Mouse (Mus musculus): Measurements from ENCODE around the gene Gbgt1. TPM values are rescaled to one million over a fixed set of nuclear protein-coding genes. Genes with fewer than 3 reads are reported as not detected.
"Not testable (repeated sequence)": the region's sequence is repeated elsewhere in the genome, so short reads cannot be mapped to it uniquely, and the experiment has no call there.

The Gbgt1 gene
- total RNA-seq, 2 experiments from 2014 or later = 1.5 to 2.1 TPM

DNA sequence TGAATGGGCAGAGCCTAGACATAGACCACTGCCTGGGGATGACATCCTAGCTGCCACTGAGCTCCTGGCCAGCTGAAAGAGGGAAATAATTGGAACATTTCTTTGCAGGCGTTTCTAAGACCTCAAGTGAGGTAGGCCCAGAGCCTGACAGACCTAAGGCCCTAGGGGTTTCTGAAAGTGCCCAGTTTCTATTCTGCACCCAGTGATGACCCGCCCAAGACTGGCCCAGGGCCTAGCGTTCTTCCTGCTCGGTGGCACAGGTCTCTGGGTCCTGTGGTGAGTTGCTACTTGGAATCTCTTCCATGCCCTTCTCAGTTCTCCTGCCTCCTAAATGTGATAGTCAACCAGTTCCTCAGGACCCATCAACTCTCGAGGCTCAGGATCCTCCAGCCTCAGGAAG lies 870 bp downstream of the Gbgt1 start:
- no peak for DNase-seq (ENCODE audit: extremely low spot score in 1 of 2, low spot score in 1 of 2)

DNA sequence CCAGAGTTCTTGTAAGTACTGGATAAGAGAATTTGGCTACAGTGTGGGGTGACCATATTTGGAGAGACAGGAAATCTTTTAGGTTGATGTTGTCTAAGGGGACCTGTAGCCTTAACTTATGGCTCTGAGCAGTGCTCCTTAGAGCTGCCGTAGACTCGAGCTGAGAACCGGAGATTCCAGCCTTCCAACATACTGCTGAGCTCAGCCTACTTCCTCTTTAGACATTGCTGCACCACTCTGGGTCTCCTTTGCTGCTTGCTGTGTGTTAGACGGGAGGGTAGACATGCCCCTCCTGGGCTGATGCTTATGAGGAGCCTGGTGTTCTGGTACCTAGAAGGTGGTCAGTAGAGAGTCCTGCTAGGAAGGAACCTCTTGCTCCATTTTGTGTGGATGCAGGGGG lies 1.7 kb downstream of the Gbgt1 start:
- no peak for DNase-seq (ENCODE audit: extremely low spot score in 1 of 2, low spot score in 1 of 2)

DNA sequence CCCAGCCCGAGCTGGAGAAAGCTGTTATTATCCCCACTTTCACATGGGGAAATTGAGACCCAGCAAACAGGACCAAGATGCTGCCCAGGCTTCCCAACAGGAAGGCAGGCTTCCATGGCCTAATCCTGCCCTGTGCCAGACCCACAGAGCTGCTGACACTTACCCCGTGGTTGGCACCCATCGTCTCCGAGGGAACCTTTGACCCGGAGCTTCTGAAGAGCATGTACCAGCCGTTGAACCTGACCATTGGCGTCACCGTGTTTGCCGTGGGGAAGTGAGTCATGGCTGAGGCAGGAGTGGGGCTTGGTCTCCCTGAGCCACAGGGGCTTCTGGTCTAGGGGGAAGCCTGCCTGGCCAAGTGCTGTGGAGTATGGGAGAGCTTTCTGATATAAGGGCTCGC lies 6.3 kb downstream of the Gbgt1 start:
- no peak for DNase-seq (ENCODE audit: extremely low spot score in 1 of 2, low spot score in 1 of 2)

DNA sequence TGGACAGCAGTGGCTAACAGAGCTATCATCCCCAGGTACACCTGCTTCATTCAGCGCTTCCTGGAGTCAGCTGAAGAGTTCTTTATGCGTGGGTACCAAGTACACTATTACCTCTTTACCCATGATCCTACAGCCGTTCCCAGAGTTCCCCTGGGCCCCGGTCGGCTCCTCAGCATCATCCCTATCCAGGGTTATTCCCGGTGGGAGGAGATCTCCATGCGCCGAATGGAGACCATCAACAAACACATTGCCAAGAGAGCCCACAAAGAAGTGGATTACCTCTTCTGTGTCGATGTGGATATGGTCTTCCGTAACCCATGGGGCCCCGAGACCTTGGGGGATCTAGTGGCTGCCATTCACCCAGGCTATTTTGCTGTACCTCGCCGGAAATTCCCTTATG lies 8.0 kb downstream of the Gbgt1 start:
- no peak for DNase-seq (ENCODE audit: extremely low spot score in 1 of 2, low spot score in 1 of 2)

DNA sequence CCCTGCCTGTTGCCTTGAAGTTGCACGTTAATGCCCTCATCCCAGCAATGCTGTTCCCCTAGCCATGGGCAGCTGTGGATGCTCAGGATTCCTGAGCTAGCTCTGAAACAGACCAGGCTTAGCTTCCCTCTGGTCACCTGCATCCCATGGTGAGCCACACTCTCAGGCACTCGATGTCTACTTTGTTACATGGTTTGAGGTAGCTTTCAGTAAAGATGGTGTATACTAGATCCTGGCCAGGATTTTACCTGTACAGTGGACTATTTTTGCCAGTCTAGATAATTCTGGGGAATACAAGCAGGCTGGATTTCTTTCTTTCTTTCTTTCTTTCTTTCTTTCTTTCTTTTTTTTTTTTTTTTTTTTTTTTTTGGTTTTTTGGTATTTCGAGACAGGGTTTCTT lies 9.1 kb downstream of the Gbgt1 start, which contains the start of gene Gm10134:
Gm10134 (plus strand) TSS at position 301 of the 400 bp plus-strand sequence.
- DNase-seq (ENCODE audit: extremely low spot score in 1 of 2, low spot score in 1 of 2) = no peak

DNA sequence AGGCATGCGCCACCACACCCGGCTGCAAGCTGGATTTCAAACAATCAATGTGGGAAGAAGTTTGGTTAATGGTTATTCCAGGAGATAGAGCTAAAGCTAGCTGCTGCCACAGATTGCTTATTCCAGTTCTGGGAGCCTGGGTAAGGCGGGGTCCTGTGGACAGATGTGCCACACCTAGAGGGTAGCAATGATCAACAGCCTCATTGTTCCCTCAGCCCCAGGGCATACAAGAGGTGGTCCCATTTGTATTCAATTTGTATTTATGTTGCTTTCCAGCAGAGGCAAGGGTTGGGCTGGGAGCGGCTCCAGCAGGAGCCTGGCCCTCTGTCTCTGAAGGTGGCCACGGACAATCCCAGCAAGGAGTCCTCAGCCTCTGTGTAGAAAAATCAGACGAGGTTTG lies 9.6 kb downstream of the Gbgt1 start:
- no peak for DNase-seq (ENCODE audit: extremely low spot score in 1 of 2, low spot score in 1 of 2)

DNA sequence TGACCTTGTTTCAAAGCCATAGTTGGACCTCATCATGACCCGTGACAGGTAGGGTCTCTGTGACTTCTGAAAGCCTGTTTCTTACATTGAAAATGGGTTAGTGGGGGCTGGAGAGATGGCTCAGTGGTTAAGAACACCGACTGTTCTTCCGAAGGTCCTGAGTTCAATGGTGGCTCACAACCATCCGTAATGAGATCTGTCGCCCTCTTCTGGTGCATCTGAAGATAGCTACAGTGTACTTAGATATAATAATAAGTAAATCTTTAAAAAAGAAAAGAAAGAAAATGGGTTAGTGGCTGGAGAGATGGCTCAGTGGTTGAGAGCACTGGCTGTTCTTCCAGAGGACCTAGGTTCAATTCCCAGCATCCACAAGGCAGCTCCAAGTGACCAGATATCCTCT lies 14.9 kb downstream of the Gbgt1 start:
- not testable (repeated sequence) for DNase-seq (ENCODE audit: extremely low spot score in 1 of 2, low spot score in 1 of 2)

DNA sequence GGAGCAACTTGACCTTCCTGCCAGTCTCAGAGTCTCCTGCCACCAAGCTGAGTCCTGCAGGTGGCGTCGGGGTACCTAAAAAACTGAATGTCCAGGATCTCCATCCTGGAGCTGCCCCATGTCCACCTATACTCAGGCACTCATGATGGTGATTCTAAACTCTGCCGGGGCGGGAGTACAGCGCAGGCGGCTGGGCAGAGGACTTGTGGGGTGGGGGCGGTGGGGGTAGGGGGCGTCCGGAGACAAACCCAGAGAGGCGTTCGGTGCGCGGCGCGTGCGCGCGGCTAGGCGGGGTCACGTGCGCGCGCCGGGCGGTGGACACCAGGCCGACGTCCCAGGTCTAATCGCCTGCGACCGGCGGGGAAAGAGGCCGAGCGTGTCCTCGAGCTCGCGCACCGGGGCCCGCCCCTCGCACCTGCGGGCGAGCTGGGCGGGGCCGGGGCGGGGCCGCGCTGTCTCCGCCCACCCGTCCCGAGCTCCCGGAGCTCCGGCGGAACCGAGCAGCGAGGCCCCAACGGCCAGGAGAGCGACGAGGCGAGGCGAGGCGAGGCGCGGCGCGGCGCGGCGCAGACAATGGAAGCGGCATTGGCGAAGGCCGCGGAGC lies 16.2 kb downstream of the Gbgt1 start, which contains the start of gene Ralgds:
Ralgds (plus strand) TSS at position 328 of the 604 bp plus-strand sequence.
- no peak for DNase-seq (ENCODE audit: extremely low spot score in 1 of 2, low spot score in 1 of 2)

DNA sequence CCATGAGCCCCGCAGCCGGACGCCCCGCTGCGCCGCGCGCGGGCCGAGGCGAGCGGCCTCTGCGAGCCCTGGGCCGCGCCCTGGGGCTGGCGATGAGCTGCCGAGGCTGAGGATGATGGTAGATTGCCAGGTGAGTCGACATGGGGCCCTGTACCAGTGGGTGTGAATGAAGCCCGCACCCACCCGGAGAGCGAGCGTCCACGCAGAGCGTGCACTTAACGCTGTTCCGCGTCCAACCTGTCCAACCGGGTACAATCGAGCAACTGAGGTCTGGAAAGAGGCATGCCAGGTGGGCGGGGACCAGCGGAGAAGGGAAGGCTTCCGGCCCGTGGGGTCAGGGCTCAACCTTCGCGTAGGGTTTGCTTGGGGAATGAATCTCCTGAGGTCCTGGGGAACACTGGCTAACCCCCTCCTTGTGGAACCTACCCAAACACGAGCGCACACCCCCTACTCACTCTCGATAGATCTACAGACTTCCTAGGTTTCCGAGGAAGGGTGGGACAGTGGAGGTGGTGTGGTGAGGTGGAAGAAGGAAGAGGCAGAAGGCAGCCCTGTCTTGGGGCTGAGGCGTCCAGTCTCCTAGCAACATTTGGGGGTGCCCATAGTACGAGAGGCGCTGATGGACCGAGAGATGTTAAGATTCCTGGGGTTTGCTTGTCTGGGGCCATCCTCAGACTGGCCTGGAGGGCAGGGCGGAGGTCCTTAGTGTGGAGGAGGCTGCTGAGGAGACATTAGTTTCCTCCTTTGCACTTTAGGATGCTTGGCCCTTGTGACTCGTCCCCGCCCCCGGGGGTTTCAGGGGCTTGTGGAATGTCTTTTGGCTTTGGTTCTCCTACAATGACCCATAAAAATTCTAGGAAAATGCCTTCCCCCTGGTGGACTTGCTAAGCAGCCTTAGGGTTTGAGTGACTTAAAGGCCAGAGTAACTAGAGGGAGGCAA lies 17.0 kb downstream of the Gbgt1 start:
- no peak for DNase-seq (ENCODE audit: extremely low spot score in 1 of 2, low spot score in 1 of 2)

DNA sequence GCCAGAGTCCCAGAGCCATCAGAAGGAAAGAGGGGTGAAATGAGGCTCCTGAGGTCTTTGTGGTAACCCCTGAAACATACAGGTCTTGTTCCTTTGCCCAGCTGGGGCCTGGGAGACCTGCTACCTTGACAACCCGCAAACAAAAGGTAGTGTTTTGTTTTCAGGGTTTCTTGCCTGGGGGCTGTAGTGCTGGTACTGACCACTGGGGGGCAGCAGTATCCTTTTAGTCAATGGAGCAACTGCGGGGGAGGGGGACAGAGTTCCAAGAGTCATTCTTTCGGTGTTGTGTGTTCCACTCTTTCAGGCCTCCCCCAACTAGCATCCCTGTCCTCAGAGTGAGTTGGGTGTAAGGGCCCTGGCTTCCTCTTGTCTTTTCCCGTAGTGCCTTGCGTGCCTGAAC lies 17.8 kb downstream of the Gbgt1 start:
- peak; percentile 85 to 97 for DNase-seq (ENCODE audit: extremely low spot score in 1 of 2, low spot score in 1 of 2)

DNA sequence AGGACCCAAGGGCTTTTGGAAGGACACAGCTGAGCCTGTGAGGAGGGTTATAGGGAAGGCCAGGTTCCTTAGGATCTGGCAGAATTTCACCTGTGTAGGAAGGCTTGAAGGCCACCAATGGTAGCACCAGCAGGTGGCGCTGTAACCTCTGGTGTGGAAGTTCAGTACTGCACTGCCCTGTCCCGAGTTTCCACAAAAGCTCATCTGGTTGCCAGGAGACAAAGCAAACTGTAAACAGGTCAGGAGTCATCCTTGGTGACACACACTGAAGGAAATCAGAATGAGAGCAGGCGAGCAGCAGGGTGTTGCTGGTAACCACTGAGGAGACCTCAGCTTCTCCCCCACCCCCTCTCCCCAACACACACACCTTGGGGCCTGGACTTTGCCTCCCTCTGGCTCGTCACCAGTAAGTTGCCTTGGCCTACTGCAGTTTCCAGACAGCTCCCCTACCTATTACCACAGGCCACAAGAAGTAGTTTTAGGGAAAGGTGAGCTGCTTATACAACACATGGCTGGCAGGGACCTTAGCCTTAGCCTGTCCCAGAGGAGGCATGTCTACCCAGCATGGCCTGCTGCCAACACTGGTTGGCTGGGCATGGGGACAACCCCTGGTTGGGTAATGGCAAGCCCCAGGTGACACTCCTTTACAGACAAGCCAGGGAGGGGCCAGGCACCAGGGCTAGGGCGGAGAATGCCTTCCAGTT lies 20.7 kb downstream of the Gbgt1 start:
- DNase-seq (ENCODE audit: extremely low spot score in 1 of 2, low spot score in 1 of 2) = peak in 1 of 2 experiments; percentile 73

DNA sequence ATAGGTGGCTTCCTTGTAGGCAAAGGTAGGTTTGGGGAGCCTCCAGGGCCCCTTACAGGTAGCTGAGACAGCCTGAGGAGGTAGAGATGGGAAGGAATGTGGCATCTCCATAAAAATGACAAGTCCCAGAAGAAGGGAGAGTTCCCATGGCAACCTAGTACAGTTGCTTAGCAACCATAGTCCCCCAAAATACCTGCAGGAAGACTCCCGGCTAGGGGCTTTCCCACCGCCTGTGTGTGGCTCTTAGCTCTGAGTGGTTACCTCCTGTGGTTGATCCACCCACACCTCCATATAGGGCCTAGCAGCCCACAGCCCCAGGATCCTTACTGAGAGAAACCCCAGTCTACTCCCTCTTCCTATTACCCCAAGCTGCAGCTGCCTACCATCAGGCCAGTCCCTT lies 21.5 kb downstream of the Gbgt1 start:
- DNase-seq (ENCODE audit: extremely low spot score in 1 of 2, low spot score in 1 of 2) = no peak

DNA sequence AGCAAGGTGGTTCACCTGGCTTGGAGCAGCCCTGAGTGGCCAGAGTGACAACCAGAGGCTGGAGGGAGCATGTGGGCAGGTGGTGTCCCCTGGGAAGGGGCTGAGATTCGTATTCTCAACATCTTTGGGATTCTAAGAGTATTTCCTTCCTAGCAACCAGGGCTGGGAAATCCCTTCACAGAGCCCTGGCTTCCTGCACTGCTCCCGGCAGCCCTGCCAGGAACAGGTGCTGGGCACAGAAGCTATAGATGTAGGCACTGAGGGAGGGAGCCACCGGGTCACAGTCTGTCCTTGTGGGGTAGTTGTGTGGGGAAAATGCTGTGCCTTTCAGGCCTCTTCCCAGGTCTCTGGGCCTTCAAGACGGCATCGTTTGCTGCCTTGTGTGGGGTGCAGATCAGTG lies 23.9 kb downstream of the Gbgt1 start:
- DNase-seq (ENCODE audit: extremely low spot score in 1 of 2, low spot score in 1 of 2) = no peak

DNA sequence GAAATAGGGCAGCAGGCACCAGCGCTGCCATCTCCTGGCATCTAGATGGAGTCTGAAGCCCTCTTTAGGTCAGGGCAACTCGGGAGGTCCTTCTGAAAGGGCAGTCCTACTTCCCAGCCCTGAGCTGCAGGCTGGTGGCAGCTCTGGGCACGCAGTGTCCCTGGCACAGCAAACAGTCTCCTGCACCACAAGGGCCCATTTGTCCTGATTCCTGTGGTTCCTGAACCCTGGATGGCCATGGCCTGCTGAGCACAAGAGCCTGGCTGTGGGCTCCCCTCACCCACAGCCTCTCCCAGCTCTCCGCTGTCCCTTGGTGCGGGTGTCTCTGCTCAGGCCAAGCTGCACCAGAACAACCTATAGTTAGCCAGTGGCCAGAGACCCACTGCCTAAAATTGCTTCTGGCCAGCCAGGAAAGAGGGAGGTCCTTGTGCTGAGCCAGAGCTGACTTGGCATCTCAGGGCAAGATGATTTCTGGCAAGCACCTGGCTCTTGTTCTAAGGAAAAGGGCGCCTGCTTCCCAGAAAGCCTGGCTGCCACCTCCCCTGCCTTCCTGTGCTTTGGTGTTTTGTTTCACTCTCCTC lies 25.0 kb downstream of the Gbgt1 start:
- no peak for DNase-seq (ENCODE audit: extremely low spot score in 1 of 2, low spot score in 1 of 2)

DNA sequence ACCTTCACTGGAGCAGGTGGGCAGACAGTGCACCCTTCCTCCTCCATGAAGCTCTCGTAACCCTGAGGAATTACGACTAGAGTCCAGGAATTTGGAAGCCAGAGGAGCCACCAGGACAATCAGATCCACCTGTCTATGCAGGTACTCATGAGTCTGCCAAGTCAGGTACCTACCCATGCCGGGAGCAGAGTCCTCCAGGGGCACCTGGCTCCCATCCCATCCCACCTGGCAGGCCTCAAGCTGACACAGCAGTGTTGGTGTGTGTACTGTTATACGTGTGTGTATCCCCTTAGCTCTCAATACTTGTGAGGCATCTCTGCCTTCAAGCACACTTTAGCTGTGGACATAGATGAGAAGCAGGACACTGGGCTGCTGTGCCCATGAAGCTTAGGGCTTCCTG lies 25.5 kb downstream of the Gbgt1 start:
- no peak for DNase-seq (ENCODE audit: extremely low spot score in 1 of 2, low spot score in 1 of 2)

DNA sequence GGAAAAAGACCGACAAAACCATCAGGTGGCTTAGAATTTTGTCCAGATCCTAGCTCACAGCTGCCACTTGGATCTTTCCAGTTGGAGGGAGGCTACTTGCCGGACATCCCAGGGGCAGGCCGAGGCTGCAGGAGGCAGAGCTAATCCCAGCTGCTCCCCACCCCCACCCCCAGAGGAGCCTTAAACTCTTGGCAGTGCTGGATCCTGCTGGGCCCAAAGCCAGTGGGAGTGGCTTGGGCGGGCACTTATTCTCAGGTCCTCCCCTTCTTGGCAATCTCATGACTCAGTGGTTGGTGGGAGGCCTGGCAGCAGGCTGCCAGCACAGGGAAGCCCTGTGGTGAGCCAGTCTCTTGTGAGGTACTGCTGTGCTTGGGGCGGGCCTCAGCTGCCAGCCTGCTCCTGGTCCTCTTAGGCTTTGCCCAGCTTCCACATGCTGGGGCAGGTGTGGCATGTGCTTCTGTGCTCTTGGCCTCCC lies 27.0 kb downstream of the Gbgt1 start:
- peak; percentile 74 to 82 for DNase-seq (ENCODE audit: extremely low spot score in 1 of 2, low spot score in 1 of 2)

DNA sequence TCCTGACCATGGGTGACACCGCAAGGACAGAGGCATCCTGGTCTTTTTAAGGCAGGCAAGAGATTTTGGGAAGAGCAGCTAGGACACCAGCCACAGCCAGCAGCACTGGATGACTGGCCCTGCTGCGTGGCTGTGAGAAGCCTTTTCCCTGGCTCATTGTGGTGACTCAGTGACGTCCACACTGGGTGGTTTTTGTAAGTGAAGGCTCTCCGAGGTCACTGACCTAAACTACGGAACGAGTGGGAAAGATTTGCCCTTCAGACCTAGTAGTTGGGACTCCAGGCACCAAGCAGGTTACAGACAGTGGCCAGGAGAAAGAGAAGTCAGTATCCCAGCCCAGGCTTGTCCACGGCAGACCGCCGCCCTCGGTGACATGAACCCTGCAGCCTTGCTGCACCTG lies 27.7 kb downstream of the Gbgt1 start:
- no peak for DNase-seq (ENCODE audit: extremely low spot score in 1 of 2, low spot score in 1 of 2)

DNA sequence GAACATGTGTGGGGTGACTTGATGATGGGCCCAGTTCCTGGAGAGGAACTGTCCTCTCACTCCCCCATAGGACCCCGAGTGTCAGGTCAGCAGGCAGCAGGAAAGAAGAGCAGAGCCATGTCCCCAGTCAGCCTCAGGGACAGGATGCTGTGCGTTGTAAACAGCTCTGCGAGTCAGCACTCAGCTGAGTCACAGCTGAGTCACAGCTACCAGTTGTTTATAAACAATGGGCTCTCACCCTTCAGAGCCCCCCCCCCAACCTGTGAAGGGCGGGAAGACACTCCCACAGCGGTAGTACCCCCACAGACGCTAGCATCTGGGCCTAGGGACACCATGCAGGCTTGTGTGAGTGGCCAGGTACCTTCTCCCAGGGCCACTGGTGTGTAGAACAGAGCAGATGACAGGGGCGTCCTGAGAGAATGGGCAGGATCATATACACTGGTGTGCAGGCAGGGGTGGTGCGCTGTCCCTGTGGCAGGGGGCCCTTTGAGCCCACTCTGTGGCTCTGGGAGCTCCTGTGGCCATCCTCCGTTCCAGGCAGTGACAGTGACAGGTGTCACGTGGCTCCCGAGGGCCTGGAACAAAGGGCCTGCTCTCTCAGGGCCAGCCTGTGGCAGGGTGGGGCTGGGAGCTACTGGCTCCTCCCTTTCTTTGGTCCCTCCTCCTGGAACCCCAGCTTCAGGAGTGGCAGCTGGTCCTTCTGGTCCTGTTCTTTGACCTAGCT lies 28.7 kb downstream of the Gbgt1 start:
- DNase-seq (ENCODE audit: extremely low spot score in 1 of 2, low spot score in 1 of 2) = no peak

DNA sequence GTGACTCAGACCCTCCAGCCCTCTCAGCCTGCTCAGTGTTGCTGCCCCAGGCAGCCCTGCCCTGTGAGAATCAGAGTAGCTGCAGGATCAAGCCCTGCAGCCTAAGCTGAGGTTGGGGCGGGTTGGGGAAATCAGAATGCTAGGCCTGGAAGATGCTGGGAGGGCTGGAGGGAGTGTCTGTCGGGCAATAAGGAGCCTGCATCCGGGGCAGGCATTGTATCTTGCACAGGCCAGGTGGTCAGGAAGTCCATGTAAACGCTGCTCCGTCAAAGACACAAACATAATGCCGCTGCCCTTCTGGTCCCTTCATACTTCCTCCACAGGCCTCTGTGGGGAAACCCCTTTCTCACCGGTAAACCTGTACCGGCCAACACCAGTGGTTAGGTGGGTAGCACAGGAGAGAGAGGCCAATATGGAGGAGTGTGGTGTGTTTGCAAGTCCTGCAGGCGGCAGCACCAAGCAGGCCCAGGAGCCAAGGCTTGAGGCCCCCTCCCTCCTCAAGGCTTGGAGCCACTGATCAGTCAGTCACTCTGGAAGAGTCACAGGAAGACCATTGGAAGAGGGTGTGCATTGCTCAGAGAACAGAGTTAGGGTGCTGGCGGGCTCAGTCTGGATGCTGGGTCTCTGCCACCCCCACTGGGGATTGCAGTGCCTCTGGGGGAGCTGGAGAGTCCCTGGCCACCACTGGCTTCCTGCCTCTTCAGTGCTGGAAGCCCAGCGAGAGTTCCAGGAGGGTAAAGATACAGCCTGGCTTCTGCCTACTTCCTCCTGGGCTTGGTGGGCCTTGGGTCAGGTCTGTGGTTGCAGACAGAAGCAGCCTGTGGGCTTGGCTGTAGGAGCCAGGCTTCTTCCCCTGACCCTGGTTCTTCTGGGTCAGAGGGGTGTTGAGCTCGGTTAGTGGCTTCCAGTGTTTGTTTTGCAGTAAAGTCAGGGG lies 29.5 kb downstream of the Gbgt1 start:
- no peak for DNase-seq (ENCODE audit: extremely low spot score in 1 of 2, low spot score in 1 of 2)

Data from layer of hippocampus, postnatal 25 days (tissue).